Mouse (Mus musculus) spleen, postnatal 36 days (tissue): ENCODE measurements around the gene Bola3.

Experiments used
- DNase-seq, 2 experiments: peaks; one replicate each; pipeline ENCODE4 v3.0.0; 2022; ENCODE audit warnings: low spot score in 2 of 2, mixed read lengths in 1 of 2

The Bola3 gene

DNA sequence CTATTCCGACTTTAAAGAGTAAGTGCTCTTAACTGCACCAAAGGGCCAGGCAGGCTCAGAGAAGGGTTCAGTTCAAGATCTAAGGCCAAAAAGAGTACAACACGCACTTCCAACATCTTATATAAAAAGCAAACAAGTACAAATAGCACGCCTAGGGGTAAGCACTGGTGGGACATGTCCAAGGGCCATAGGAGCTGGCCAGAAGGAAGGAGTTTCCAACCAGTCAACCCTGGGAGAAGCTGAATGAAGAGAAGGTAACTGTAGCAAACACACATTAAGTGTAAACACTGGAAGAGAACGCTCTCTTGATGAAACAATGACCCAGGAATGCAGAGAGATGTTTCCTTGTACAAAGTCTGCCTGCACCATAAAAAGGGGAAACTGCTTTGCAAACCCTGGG, 45.2 kb downstream of the Bola3 start:
- DNase-seq = no peak

DNA sequence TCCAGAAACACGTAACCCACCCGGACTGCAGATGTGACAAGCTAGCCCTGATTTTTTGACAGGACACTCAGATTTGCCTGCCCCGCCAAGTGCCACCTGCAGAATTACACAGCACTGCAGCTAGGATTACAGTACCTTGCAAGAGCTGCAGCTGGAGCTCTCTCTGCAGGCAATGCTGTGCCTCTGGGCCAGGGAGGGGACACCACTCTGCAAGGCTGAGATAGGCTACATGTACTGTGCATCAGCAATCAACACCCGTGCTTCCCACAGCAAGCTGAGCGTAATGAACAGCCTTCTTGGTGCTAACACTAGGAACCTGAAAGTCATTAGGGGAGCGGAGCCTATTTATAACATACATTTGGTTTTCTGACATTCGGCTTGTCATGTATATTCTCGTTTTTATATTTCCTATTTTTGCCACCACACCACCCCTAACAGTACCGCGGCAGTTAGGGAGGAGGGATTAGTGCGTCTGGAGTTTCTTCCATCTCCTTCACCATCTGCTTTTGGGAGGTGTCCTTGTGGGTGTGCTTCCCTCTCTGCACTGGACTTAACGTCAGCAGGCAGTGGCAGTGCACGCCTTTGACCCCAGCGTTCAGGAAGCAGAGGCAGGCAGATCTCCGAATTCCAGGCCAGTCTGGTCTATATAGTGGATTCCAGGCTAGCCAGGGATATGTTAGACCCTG, 46.7 kb downstream of the Bola3 start:
- DNase-seq = peak; percentile 54 to 68

DNA sequence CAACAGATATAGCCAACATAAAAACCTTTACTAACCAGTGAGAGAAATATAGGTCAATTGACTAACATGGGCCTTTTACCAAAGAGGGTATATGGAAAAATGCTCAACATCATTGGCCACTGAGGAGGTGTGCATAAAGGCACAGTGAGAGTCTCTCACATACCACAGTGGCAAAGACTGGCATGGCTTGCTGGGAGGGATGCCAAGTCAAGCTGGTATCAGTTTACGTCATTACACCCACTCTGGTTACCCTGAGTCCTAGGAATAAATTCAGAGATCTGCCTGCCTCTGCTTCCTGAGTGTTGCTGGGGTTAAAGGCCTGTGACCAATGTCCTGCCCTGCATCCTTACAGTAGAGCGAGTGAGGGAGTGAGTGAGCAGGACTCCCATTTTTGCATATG, 47.8 kb downstream of the Bola3 start:
- no peak for DNase-seq

DNA sequence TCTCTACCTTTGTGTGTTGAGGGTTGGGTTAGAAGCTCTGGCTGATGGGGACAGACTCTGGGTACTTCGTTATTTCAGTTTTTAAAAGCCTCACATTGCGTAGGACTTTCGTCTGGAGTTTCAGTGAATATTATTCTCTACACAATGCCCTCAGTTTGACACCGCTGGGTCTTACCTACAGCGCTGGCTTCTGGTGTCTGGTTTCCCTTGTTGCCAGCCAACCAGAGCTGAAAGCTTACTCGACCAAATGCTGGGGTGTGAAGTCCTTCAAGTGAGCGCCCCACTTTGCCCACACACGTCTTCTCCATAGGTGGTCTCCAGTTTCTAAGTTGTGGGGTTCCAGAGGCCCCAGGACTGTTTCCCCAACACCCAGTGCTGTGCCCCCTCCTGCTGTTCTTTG, 48.8 kb downstream of the Bola3 start:
- no peak for DNase-seq

DNA sequence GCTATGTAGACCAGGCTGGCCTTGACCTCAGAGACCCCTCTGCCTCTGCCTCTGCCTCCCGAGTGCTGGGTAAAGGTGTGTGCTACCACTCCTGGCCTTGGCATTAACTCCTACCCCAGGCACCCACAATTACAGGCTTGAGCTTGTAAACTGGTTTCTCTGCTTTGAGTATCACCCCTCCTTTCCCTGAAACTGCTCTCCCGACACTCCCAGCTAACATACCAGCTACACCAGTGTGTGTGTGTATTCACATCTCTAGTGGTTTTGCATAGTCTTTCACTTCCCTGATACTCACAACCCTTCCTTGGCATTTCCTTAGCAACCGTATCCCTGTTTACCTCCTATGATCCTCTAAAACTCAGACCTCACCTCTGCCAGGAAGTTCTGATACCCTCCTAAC, 50.8 kb downstream of the Bola3 start:
- DNase-seq = no peak

DNA sequence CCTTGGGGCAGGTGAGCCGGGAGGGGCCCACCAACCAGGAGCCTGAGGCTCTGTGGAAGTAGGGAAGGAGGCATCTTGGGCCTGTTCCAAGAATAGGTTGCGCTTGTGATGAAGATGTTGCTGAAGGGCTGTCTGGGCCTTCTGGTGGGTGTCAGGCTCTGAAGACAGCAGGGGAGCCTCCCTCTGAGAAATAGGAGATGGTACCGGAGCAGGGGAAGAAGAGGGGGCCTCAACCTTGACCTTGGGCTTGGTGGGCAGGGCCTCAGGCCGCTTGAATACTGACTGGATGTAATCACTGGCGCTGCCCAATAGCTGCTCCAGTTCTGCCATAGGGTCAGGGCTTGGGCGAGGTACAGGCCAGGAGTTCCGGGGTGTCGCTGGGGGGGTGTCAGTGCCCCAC, 54.5 kb downstream of the Bola3 start:
- no peak for DNase-seq

DNA sequence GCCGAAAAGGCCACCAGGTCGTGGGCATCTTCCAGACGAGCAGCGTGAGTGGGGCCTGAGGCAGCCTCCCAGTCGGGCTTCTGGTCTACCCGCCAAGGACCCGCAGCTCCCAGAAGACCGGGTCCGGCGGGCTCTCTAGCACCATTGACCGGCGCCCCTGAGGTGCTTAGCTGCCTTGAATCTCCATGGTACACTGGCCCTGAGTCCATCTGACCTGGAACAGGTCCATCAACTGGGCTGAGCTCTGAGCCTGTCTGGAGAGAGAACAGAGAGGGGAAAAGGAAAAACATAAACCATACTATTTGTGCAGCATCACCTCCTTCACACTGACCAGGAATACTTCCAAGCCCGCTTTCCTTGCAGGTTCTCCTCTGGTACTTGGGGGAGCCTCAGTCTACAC, 55.6 kb downstream of the Bola3 start:
- no peak for DNase-seq

DNA sequence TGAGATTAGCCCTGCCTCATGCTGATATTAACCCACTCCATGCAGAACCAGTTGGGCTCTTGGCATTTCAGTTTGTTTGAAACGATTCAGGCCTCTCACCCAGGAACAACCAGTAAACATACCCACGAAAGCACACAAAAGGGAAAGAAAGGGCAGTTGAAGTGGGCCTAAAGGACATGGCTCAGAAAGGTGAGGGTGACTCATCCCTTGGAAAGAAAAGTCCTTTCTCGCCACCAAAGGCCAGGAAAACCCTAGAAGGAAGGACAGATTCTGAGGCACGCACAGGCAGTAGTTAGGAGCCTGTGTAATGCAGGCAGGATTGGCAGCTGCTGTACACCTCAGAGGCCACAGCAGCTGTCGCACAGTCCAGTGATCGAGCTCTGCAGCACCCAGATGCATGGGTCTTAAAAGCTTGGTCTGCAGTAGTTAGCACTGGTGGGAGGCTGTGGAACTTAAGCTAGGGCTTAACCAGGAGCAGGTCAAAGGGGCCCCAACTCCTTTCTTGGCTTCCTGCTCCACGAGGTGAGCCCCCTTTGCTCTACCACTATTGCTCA, 56.6 kb downstream of the Bola3 start:
- DNase-seq = no peak

DNA sequence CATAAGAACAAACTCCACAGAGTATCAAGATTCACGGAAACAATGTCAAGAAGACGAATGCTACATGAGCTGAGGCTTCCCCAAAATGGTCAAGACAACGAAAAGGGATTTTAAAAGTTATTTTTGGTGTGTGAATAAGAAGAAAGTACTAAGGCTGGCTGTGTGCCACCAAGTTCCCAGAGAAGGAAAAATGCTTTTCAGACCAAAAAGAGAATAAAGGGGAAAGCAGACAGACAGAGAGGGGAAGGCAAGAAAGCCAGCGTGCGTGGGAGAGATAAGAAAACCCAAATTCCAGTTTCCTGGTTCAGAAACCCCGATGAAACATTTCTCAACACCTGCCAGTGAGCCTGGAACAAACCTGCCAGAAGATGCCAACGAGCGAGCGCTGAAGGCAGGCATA, 59.6 kb downstream of the Bola3 start:
- DNase-seq = no peak
